Mouse (Mus musculus) intestine, embryonic 15.5 days (tissue): ENCODE data around the gene Minos1. TPM values are rescaled to one million over a fixed set of nuclear protein-coding genes. Genes with fewer than 3 reads are reported as not detected.

Source experiments
- ATAC-seq: fragments of 200-750 bp; cut with Nextera tagmentation; 2 replicates; pipeline ENCODE4 v1.8.0; 2017; ENCODE audit warnings: moderate TSS enrichment, moderate library complexity
- H3K27ac ChIP-seq: fragments of 300-500 bp; sonication (generic); 2 replicates; pipeline ENCODE4 v1.5.1; 2015; ENCODE audit warnings: mild to moderate bottlenecking, inconsistent platforms
- H3K27me3 ChIP-seq: fragments of 300-500 bp; sonication (generic); replicated peaks from 2 replicates; pipeline ENCODE4 v1.6.1; 2015; ENCODE audit warnings: inconsistent platforms
- H3K36me3 ChIP-seq: fragments of 300-500 bp; sonication (generic); 2 replicates; pipeline ENCODE4 v1.6.1; 2015; ENCODE audit warnings: inconsistent platforms
- H3K4me1 ChIP-seq: fragments of 300-500 bp; sonication (generic); replicated peaks from 2 replicates; pipeline ENCODE4 v1.6.1; 2015; ENCODE audit warnings: inconsistent platforms
- H3K4me2 ChIP-seq: fragments of 300-500 bp; sonication (generic); replicated peaks from 2 replicates; pipeline ENCODE4 v1.6.1; 2015; ENCODE audit warnings: mild to moderate bottlenecking, inconsistent platforms
- H3K4me3 ChIP-seq: fragments of 300-500 bp; sonication (generic); replicated peaks from 2 replicates; pipeline ENCODE4 v1.5.1; 2015; ENCODE audit warnings: inconsistent platforms
- H3K9ac ChIP-seq: fragments of 300-500 bp; sonication (generic); 2 replicates; pipeline ENCODE4 v1.6.1; 2015; ENCODE audit warnings: inconsistent platforms
- H3K9me3 ChIP-seq: fragments of 300-500 bp; sonication (generic); 2 replicates; pipeline ENCODE4 v1.6.1; 2016; ENCODE audit warnings: inconsistent platforms
- WGBS: fragments of 180-500 bp; shearing (Covaris S2); methylation state at CpG from one replicate; pipeline ENCODE4 v1.1.7; 2015; 5-methylcytosine and 5-hydroxymethylcytosine counted together
- polyA plus RNA-seq: library from polyadenylated mRNA; unstranded; fragments of >200 nt; fragmentation: Nextera tagmentation; extraction: Ambion mirVana; gene quantifications from 2 replicates; pipeline ENCODE4 v1.2.1, GENCODE M21; 2015

Gene Minos1
- polyA plus RNA-seq, 1 experiment from 2014 or later, result 702 TPM

DNA sequence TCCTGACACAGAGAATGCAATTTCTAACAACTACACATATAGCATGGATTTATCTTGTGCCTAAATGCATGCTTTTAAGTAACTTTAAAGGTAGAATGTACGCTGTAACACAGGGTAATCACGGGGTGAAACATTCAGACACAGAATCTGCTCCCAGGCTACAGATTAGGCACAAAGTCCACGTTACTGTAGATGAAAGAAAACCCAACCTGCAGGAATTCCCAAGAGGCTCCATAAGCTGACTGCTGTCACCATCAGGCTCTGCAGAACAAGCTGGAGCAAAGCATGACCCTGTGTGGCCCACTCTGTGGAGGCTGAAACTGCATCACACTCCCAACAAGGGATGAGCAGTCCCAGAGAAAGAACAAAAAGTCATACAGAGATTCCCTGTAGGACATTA is 18.4 kb downstream of the Minos1 start:
- Histone ChIP-seq H3K4me1 (peaks cover 41% of the 10 kb centered on the region), H3K27me3 (no peaks in the 10 kb centered on the region), H3K4me2 (no peak overlapping the region), H3K4me3 (no peak overlapping the region), H3K27ac (0 out of 2 replicates have a peak overlapping the region, but pooled peaks have one; percentile 24), H3K9ac (no peak overlapping the region), H3K9me3 (no peaks in the 10 kb centered on the region), H3K36me3 (no peaks in the 10 kb centered on the region)
- ATAC-seq, result peak; percentile 58
- WGBS, result 51% methylated on average over 3 of the region's 3 CpGs

- Histone ChIP-seq H3K4me2 (peak overlapping the region; percentile 26; the same call in 1 of the 2 replicates), H3K4me1 (peaks cover 37% of the 10 kb centered on the region), H3K27me3 (no peaks in the 10 kb centered on the region), H3K4me3 (no peak overlapping the region), H3K27ac (peak overlapping the region; percentile 60), H3K9me3 (no peaks in the 10 kb centered on the region), H3K36me3 (no peaks in the 10 kb centered on the region), H3K9ac (no peak overlapping the region)
- 0 out of 2 replicates have a peak, but pooled peaks have one; percentile 49 for ATAC-seq
- WGBS, result 18% methylated on average over 3 of the region's 3 CpGs
Observed at GRCm38 (mm10) chr4:139111421-139111820, 19.5 kb downstream of the Minos1 start.

DNA sequence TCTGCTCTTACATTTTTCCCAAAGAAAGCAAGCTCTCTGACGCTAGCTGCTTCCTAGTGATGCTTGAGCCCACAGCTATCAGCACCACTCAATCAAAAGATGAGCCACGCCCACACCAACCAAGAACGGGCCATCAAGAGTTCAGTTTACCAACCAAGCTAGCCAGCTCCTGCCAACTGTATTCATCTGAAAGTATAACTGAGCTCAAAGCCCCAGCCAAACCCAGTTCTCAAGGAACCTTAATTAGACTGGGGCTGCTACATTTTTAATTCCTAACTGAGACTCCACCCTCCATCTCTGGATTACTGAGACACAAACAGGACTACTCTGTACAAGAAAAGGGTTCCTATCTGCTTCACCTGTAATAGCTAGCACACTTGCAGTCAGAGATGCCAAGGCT is 20.1 kb downstream of the Minos1 start:
- H3K9me3 ChIP-seq, result no peaks in the 10 kb centered on the region
- H3K4me2 ChIP-seq, result peak overlapping the region; percentile 26; the same call in 1 of the 2 replicates
- H3K4me3 ChIP-seq, result no peak overlapping the region
- 50% methylated on average over 3 of the region's 3 CpGs for WGBS
- H3K27me3 ChIP-seq, result no peaks in the 10 kb centered on the region
- H3K36me3 ChIP-seq, result no peaks in the 10 kb centered on the region
- 0 out of 2 replicates have a peak overlapping the region, but pooled peaks have one; percentile 5 for H3K9ac ChIP-seq
- peaks cover 34% of the 10 kb centered on the region for H3K4me1 ChIP-seq
- ATAC-seq, result no peak
- peak overlapping the region; percentile 60 for H3K27ac ChIP-seq

GRCm38 (mm10) chr4:139105453-139105852 is 25.5 kb downstream of the Minos1 start:
- no peak overlapping the region for H3K4me3 ChIP-seq
- peaks cover 17% of the 10 kb centered on the region for H3K36me3 ChIP-seq
- H3K9me3 ChIP-seq, result no peaks in the 10 kb centered on the region
- no peak overlapping the region for H3K27ac ChIP-seq
- ATAC-seq, result no peak
- H3K9ac ChIP-seq, result no peak overlapping the region
- H3K4me1 ChIP-seq, result peaks cover 12% of the 10 kb centered on the region
- H3K27me3 ChIP-seq, result no peaks in the 10 kb centered on the region
- WGBS, result 88% methylated on average over 1 of the region's 1 CpGs
- no peak overlapping the region for H3K4me2 ChIP-seq

DNA sequence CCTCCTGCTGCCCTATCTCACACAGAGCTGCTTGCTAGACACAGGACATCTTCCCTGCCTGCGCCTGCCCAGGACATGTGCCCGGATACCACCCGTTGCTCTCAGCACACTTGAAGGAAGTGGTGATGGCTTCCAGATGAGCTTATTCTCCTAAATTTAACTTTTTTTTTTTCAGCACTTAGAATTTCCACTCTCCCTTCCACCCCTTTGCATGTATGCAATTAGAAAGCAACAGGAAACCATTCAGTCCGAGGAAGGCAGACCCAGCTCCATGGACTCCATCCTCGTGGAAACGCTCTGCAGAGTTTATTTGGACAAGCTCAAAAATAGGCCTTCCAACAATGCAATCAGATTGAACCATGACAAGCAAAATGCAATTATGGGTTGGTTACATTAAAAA is 29.4 kb downstream of the Minos1 start:
- H3K36me3 ChIP-seq, result peaks cover 17% of the 10 kb centered on the region
- no peaks in the 10 kb centered on the region for H3K9me3 ChIP-seq
- H3K27ac ChIP-seq, result no peak overlapping the region
- H3K4me1 ChIP-seq, result peaks cover under 1% of the 10 kb centered on the region; the same call in 1 of the 2 replicates
- no peak overlapping the region for H3K4me2 ChIP-seq
- no peak overlapping the region for H3K4me3 ChIP-seq
- H3K9ac ChIP-seq, result no peak overlapping the region
- H3K27me3 ChIP-seq, result no peaks in the 10 kb centered on the region
- ATAC-seq, result no peak
- WGBS, result 72% methylated on average over 6 of the region's 6 CpGs

DNA sequence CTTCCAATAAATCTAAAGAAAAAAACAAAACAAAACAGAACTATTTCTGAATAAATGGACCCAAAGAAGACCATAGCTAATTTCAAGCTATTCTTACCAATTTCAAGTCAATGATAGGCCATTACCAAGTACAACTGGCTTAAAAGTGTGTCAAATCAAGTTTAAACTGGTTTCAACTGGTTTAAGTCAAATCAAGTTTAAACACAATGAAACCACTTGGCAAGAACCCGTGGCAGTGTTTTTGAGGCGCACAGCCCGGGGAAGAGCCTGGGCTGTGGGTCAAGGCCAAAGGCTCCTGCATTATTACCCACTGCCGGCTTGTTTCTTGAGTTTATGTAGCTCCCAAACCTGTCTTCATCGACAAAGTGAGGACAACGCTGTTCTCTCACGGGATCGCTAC is 30.6 kb downstream of the Minos1 start:
- no peaks in the 10 kb centered on the region for H3K27me3 ChIP-seq
- 88% methylated on average over 8 of the region's 8 CpGs for WGBS
- no peak overlapping the region for H3K4me3 ChIP-seq
- no peak for ATAC-seq
- no peak overlapping the region for H3K27ac ChIP-seq
- peaks cover 7% of the 10 kb centered on the region for H3K4me1 ChIP-seq
- H3K9ac ChIP-seq, result no peak overlapping the region
- H3K9me3 ChIP-seq, result no peaks in the 10 kb centered on the region
- peaks cover 17% of the 10 kb centered on the region for H3K36me3 ChIP-seq
- no peak overlapping the region for H3K4me2 ChIP-seq

GRCm38 (mm10) chr4:139096201-139096600 is 34.7 kb downstream of the Minos1 start:
- 49% methylated on average over 5 of the region's 5 CpGs for WGBS
- Histone ChIP-seq H3K9me3 (no peaks in the 10 kb centered on the region), H3K27ac (no peak overlapping the region), H3K9ac (no peak overlapping the region), H3K4me3 (no peak overlapping the region), H3K36me3 (no peaks in the 10 kb centered on the region), H3K4me1 (peaks cover 30% of the 10 kb centered on the region), H3K4me2 (no peak overlapping the region), H3K27me3 (peaks cover 10% of the 10 kb centered on the region; the same call in 1 of the 2 replicates)
- ATAC-seq, result no peak

DNA sequence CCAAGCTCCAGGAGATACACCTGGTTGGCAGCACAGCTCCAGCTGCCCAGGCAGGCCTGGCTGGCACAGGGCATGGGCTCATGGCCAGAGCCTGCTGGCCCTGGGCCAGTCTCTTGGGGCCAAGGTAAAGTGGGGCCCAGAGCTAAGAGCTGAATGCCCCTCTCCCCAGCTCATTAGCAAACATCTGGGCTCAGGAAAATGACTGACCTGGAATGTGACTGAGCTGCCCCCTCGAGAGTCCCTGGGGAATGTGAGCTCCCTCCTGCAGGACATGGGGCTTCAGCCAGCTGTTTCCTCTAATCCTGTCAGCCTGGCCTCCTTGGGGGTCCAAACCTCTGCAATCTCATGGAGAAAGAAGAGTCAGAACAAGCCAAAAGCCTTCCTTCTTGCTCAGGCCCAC is 35.5 kb downstream of the Minos1 start:
- Histone ChIP-seq H3K4me1 (peaks cover 37% of the 10 kb centered on the region), H3K4me3 (no peak overlapping the region), H3K9me3 (no peaks in the 10 kb centered on the region), H3K36me3 (no peaks in the 10 kb centered on the region), H3K27ac (no peak overlapping the region; the same call in 1 of the 2 replicates), H3K27me3 (peaks cover 10% of the 10 kb centered on the region; the same call in 1 of the 2 replicates), H3K9ac (no peak overlapping the region), H3K4me2 (no peak overlapping the region)
- no peak for ATAC-seq
- WGBS, result 22% methylated on average over 1 of the region's 1 CpGs

GRCm38 (mm10) chr4:139093196-139093530 is 37.8 kb downstream of the Minos1 start:
- H3K4me3 ChIP-seq, result peak overlapping the region; percentile 74
- WGBS, result 29% methylated on average over 13 of the region's 13 CpGs
- H3K36me3 ChIP-seq, result no peaks in the 10 kb centered on the region
- peak overlapping the region; percentile 98 for H3K4me2 ChIP-seq
- H3K9ac ChIP-seq, result peak overlapping the region; percentile 79
- no peak overlapping the region for H3K27ac ChIP-seq
- peaks cover 57% of the 10 kb centered on the region for H3K4me1 ChIP-seq
- peaks cover 10% of the 10 kb centered on the region; the same call in 1 of the 2 replicates for H3K27me3 ChIP-seq
- H3K9me3 ChIP-seq, result no peaks in the 10 kb centered on the region
- no peak for ATAC-seq

DNA sequence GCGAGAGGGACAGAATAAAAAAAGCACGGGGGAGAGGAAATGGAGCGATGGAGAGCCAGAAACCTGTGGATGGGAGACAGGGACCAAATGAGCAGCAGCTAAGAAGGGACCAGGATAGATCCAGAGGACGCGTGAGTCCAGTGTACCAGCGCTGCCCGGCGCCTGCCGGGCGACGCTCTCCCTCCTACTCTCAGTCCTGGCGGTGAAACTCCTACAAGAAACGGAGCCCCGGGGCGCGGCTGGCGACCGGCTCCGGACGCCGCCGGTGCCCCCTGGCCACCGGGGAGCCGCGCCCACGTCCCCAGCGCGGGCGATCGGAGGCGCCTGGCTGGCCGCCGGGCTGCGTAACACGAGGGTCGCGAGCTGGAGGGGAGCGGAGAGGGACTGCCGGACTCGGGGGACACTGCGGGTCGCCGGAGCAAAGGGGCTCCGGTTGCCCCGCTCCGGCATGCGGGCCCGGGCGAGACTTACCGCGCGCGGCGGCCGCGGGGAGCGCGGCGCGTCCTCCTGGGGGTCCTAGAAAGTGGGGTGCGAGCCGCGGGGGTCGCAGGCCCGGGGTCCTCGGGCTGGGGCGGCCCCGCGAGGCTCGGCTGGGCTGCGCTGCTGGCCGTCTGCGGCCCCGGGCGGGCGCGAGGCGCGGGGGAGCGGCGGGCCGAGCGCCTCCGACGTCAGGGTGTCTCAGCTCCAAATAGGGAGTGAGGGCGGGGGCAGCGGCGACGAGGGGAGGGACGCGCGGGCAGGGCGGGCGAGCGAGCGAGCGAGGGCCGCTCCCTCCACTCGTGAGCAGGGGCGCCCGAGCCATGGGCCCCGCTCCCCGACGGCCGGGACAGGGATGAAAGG is 38.3 kb downstream of the Minos1 start, which contains the start of gene Nbl1:
Nbl1 (minus strand) TSS at position 638 of the 840 bp plus-strand sequence.
- peak within 1 kb of the TSS; percentile 57 for H3K27ac ChIP-seq
- H3K4me3 ChIP-seq, result peak within 1 kb of the TSS; percentile 74
- H3K4me1 ChIP-seq, result peaks cover 60% of the 10 kb centered on the region
- H3K9me3 ChIP-seq, result no peaks in the 10 kb centered on the region
- peak within 1 kb of the TSS; percentile 98 for H3K4me2 ChIP-seq
- no peaks in the 10 kb centered on the region for H3K36me3 ChIP-seq
- peak within 1 kb of the TSS; percentile 79 for H3K9ac ChIP-seq
- ATAC-seq, result peak; percentile 51
- WGBS, result under 1% methylated on average over 73 of the region's 105 CpGs
- H3K27me3 ChIP-seq, result peaks cover 10% of the 10 kb centered on the region; the same call in 1 of the 2 replicates

DNA sequence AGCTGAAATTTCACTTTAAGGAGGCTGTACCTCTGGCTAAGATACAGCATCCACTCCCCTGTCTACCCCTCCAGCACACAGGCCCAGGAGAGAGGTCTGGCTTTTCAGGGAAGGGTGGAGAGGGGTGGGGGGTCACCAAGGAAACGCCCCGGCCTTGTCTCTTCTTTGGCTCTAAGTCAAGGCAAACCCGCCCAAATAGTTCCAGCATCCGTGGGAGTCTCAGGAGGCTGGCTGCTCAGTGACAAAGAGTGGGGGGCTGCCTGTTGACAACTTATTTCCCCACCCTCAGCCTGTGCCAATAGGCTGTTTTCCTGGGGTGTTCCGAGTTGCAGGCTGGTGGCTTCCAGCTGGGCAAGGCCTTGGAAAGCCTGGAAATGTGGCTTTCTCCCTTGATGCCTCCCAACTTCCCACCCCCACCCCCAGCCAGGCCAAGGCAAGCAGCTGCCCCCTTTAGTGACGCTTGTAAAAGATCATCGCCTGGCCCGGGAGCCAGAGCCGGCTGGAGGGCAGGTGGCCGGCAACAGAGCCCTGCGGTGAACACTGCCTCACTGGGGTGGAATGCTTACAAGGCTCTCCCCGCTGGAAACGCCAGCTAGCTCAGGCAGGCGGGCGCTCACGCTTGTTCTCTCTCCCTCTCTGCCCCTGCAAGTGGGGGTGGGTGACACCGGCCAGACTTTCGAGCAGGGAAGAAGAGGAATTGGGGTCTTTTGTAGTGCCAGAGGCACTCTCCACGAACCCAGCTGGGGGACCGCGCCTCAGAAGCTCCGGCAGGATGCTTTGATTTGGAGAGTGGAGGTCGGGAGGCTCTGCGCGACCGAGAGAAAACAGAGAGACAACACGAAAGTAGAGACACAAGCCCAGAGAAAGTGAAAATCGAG is 39.2 kb downstream of the Minos1 start:
- Histone ChIP-seq H3K9me3 (no peaks in the 10 kb centered on the region), H3K27me3 (peaks cover 10% of the 10 kb centered on the region; the same call in 1 of the 2 replicates), H3K4me1 (peaks cover 60% of the 10 kb centered on the region), H3K4me3 (peak overlapping the region; percentile 74), H3K9ac (peak overlapping the region; percentile 79), H3K4me2 (peak overlapping the region; percentile 98), H3K36me3 (no peaks in the 10 kb centered on the region), H3K27ac (peak overlapping the region; percentile 57)
- WGBS, result 10% methylated on average over 28 of the region's 28 CpGs
- ATAC-seq, result 0 out of 2 replicates have a peak, but pooled peaks have one; percentile 9

DNA sequence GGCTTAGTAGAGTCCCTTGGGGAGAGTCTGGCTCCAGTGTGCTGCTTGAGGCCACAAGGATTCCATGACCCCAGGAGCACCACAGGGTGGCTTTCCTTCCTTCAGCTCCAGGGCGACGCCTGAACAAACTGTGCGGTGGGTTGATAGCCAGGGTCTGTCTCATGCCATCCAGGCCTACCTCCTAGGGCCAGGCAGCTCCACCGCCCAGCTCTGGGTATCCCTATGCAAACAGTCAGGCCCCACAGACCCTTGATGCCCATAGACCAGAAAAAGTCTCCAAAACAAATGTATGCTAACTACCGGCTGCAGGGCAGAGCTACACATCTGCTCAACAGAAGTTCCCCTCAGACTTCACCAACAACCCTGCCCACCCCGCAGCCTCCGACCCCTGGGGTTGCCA is 39.8 kb downstream of the Minos1 start:
- peak overlapping the region; percentile 79 for H3K9ac ChIP-seq

More for the DNA sequence above, 39.8 kb downstream of the Minos1 start:
- no peak for ATAC-seq
- H3K27ac ChIP-seq, result peak overlapping the region; percentile 57; the same call in 1 of the 2 replicates
- H3K4me2 ChIP-seq, result peak overlapping the region; percentile 98
- WGBS, result 62% methylated on average over 7 of the region's 7 CpGs
- H3K9me3 ChIP-seq, result no peaks in the 10 kb centered on the region
- peaks cover 10% of the 10 kb centered on the region; the same call in 1 of the 2 replicates for H3K27me3 ChIP-seq
- H3K36me3 ChIP-seq, result no peaks in the 10 kb centered on the region
- H3K4me3 ChIP-seq, result peak overlapping the region; percentile 74
- peaks cover 56% of the 10 kb centered on the region for H3K4me1 ChIP-seq
